Mouse (Mus musculus) heart, adult 2 months (tissue): ENCODE results near the gene Patl1. TPM values are rescaled to one million over a fixed set of nuclear protein-coding genes. Genes with fewer than 3 reads are reported as not detected.
"Not testable (repeated sequence)": the region's sequence is repeated elsewhere in the genome, so short reads cannot be mapped to it uniquely, and the experiment has no call there.

Source experiments
- DNase-seq, 2 experiments: peaks; one replicate each; pipeline ENCODE4 v3.0.0; 2021
- H3K27ac ChIP-seq: fragments of 200-600 bp; 2 replicates; pipeline ENCODE4 v1.8.1; 2022
- H3K27me3 ChIP-seq: fragments of 200-500 bp; 2 replicates; pipeline ENCODE4 v1.6.1; 2012; ENCODE audit warnings: mild to moderate bottlenecking, low read length, inconsistent platforms, mixed read lengths; ENCODE audit not compliant: control insufficient read depth, insufficient read depth
- H3K36me3 ChIP-seq: fragments of 200-500 bp; 2 replicates; pipeline ENCODE4 v1.6.1; 2012; ENCODE audit warnings: low read length, inconsistent platforms; ENCODE audit not compliant: control insufficient read depth, insufficient read depth
- H3K4me1 ChIP-seq: fragments of 200-500 bp; 2 replicates; pipeline ENCODE4 v1.6.1; 2011; ENCODE audit warnings: low read length; ENCODE audit not compliant: control insufficient read depth, insufficient read depth
- H3K4me3 ChIP-seq: fragments of 200-600 bp; 2 replicates; pipeline ENCODE4 v1.8.1; 2022
- H3K79me2 ChIP-seq: fragments of 200-500 bp; replicated peaks from 2 replicates; pipeline ENCODE4 v1.6.1; 2012; ENCODE audit warnings: mild to moderate bottlenecking, inconsistent platforms, low read length, moderate library complexity, mixed read lengths; ENCODE audit not compliant: control insufficient read depth, insufficient read depth
- H3K9ac ChIP-seq: fragments of 200-500 bp; 2 replicates; pipeline ENCODE4 v1.6.1; 2012; ENCODE audit warnings: low read depth, mild to moderate bottlenecking, control low read depth, inconsistent platforms, low read length, mixed read lengths
- CTCF ChIP-seq: fragments of 200-600 bp; IDR thresholded peaks from 2 replicates; pipeline ENCODE4 v1.8.1; 2022; ENCODE audit warnings: antibody characterized with exemption, mild to moderate bottlenecking, moderate library complexity
- EP300 ChIP-seq: fragments of 200-500 bp; IDR thresholded peaks from 2 replicates; pipeline ENCODE4 v1.6.1; 2011; ENCODE audit warnings: low read depth, low read length, control low read depth; ENCODE audit not compliant: insufficient read depth
- POLR2A ChIP-seq: fragments of 200-500 bp; IDR thresholded peaks from 2 replicates; pipeline ENCODE4 v1.6.1; 2011; ENCODE audit warnings: mild to moderate bottlenecking, low read depth, low read length, control low read depth; ENCODE audit not compliant: insufficient read depth
- WGBS: fragments of 180-500 bp; shearing (Covaris S2); methylation state at CpG from one replicate; pipeline ENCODE4 v1.1.7; 2018; 5-methylcytosine and 5-hydroxymethylcytosine counted together
- intact Hi-C: fragments of 180-260 bp; cut with DNase I; formaldehyde crosslinking; loops from one replicate; pipeline ENCODE4 v1.15.1; 2025
- polyA plus RNA-seq: library from polyadenylated mRNA; depleted of rRNA; stranded (reverse); fragments of >200 nt; gene quantifications from 2 replicates; pipeline ENCODE4 v1.2.3, GENCODE M21; 2012
- total RNA-seq, 2 experiments: library from RNA; stranded (reverse); gene quantifications; 2 replicates each; pipeline ENCODE4 v1.2.3; 2021

Patl1 gene
- total and polyA plus RNA-seq, 3 experiments, result 19.3 to 32.7 (median 28.6) TPM

DNA sequence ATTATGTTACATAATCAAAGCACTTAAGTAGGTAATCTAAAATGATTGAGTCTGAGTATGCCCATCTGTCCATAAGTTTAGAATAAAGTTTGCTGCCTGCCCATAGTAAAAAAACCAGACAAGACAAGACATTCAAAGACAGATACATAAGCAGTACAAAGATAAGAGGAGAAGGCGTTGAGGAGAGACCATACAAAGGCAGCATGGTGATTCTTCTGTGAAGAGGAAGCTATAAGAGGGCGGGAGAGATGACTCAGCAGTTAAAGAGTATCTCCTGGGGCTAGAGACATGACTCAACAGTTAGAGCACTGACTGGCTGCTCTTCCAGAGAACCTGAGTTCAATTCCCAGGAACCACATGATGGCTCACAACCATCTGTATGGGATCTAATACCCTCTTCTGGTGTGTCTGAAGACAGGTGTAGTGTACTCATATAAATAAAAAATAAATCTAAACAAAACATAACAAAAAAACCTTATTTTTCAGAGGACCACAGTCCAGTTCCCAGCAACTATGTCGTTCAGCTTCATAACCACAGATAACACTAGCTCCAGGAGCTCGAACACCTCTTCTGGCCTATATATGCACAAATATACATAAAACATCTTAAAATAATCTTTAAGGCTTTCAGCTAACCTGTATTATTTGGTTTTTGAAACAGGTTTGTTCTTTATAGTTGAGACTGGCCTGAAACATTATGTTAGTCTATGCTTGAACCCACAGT is 16.0 kb downstream of the Patl1 start:
- Histone ChIP-seq H3K36me3 (peaks cover 12% of the 10 kb centered on the region), H3K27me3 (no peaks in the 10 kb centered on the region), H3K4me1 (no peaks in the 10 kb centered on the region), H3K27ac (no peak overlapping the region), H3K4me3 (no peak overlapping the region), H3K79me2 (no peaks in the 10 kb centered on the region), H3K9ac (no peak overlapping the region)
- intact Hi-C loops, result no loop called here
- WGBS, result 77% methylated on average over 4 of the region's 4 CpGs
- TF ChIP-seq EP300 (no peak), CTCF (no peak), POLR2A (no peak)
- DNase-seq, result no peak

DNA sequence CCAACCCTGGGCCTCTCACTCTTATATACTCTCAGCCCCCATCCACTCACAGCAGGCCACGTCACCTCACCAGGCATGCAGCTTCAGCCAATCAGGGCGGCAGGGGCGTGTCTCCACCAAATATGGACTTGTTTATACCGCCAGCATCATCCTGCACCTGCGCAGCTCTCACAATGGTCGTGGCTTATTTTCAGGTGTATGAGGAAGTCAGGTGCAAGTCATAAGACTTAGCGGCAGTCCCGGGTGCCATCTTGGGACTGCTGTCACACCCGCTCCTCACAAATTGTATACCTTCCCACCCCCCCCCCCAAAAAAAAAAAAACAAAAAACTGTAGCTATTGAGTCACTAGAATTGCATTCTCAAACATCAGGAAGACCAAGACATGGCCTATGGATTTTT is 34.3 kb downstream of the Patl1 start:
- H3K27me3 ChIP-seq, intact Hi-C loops, H3K36me3 ChIP-seq, H3K4me1 ChIP-seq, H3K9ac ChIP-seq, H3K27ac ChIP-seq, H3K4me3 ChIP-seq, DNase-seq, H3K79me2 ChIP-seq: not testable (repeated sequence)
- 91% methylated on average over 9 of the region's 9 CpGs for WGBS

DNA sequence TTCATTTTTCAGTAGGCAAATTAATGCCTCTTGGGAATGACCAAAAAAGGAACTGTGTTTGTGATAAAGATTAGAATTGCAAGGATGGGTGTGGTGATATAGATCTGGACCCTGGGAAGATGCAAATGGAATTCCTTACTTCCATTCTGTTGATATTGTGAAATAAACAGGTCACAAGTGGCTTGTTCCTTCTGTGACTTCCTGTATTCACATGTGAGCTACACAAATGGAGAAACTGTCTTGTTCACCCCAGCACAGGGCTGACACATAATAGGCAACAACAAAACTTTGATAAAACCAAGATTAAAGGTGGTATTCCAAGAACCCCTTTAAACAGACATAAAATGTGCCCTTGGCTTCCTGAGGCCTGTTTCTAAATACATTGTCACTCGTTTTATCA is 37.7 kb downstream of the Patl1 start:
- H3K4me3 ChIP-seq, result no peak overlapping the region
- no peaks in the 10 kb centered on the region for H3K36me3 ChIP-seq
- no peak overlapping the region for H3K9ac ChIP-seq
- no peaks in the 10 kb centered on the region for H3K27me3 ChIP-seq
- DNase-seq, result no peak
- 35% methylated on average over 1 of the region's 1 CpGs for WGBS
- H3K4me1 ChIP-seq, result no peaks in the 10 kb centered on the region
- intact Hi-C loops, result no loop called here
- no peaks in the 10 kb centered on the region for H3K79me2 ChIP-seq
- no peak overlapping the region for H3K27ac ChIP-seq
- TF ChIP-seq POLR2A (no peak), CTCF (no peak), EP300 (no peak)

DNA sequence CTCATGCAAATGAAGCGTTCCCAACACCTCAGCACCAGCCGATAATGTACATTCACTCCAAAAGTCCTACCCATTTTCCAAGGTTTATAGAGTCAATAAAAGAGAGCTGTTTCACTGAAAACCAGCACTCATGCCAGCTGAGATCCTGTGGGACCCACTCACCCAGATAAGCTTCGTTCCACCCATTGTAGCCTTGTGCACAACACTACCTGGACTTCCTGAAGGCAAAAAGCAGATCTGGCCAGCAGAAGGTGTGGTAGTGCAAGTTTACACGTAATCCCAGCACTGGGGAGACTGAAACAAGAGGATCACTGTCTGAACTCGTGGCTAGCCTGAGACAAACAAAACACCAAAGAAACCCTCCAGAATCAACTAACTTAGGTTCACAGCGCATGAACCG is 38.5 kb downstream of the Patl1 start:
- intact Hi-C loops, result no loop called here
- no peaks in the 10 kb centered on the region for H3K4me1 ChIP-seq
- H3K4me3 ChIP-seq, result no peak overlapping the region
- H3K9ac ChIP-seq, result no peak overlapping the region
- H3K27ac ChIP-seq, result no peak overlapping the region
- no peaks in the 10 kb centered on the region for H3K27me3 ChIP-seq
- TF ChIP-seq CTCF (no peak), EP300 (no peak), POLR2A (no peak)
- no peaks in the 10 kb centered on the region for H3K79me2 ChIP-seq
- no peak for DNase-seq
- no peaks in the 10 kb centered on the region for H3K36me3 ChIP-seq
- 69% methylated on average over 7 of the region's 7 CpGs for WGBS

DNA sequence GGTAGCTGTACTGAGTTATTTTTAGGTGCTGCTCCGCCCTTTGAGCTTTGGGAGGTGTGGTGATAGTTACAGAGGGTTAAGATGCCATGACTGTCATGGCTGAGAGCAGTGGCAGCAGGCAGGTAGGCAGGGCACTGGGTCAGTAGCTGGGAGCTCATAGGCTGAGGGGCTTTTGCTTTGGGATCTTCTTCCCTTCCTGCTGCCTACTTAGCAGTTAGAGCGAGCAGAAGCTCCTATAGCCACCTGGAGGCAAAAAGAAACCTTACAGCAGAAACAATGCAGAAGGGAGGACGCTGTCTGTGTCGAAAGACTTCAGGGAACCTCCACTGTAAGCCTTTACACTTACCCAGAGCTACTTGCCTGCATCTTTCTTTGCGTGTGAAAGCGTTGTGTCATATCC is 42.0 kb downstream of the Patl1 start:
- 58% methylated on average over 6 of the region's 6 CpGs for WGBS
- Histone ChIP-seq H3K36me3 (no peaks in the 10 kb centered on the region), H3K27me3 (no peaks in the 10 kb centered on the region), H3K27ac (no peak overlapping the region), H3K4me3 (no peak overlapping the region), H3K4me1 (no peaks in the 10 kb centered on the region), H3K79me2 (no peaks in the 10 kb centered on the region), H3K9ac (no peak overlapping the region)
- intact Hi-C loops, result no loop called here
- TF ChIP-seq POLR2A (no peak), EP300 (no peak), CTCF (no peak)
- DNase-seq, result no peak

DNA sequence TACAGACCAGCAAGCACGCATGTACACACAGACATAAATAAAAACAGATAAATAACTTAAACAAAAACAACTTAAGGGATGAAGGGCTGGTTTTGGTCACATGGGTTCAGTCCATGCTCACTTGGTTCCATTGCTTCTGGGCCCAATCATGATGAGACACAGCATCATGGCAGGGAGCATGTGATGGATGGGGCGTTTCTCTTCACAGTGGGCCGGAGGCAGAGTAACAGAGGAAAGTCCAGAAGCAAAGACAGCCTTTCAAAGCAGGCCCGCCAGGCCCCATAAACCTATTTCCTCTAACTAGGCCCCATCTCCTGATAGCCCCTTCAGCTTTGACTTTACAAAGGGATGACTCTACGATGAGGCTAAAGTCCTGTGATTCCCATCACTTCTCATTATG is 44.4 kb downstream of the Patl1 start:
- WGBS, result 86% methylated on average over 5 of the region's 5 CpGs
- TF ChIP-seq EP300 (no peak), POLR2A (no peak), CTCF (no peak)
- intact Hi-C loops, result no loop called here

More for the DNA sequence above, 44.4 kb downstream of the Patl1 start:
- Histone ChIP-seq H3K4me3 (no peak overlapping the region), H3K27ac (no peak overlapping the region), H3K79me2 (no peaks in the 10 kb centered on the region), H3K9ac (no peak overlapping the region), H3K27me3 (no peaks in the 10 kb centered on the region), H3K36me3 (no peaks in the 10 kb centered on the region), H3K4me1 (no peaks in the 10 kb centered on the region)
- no peak for DNase-seq
